Mouse (Mus musculus) liver, embryonic 11.5 days (tissue): ENCODE data around the gene Nt5e. TPM values are rescaled to one million over a fixed set of nuclear protein-coding genes. Genes with fewer than 3 reads are reported as not detected.

ENCODE experiments used
- ATAC-seq: fragments of 200-750 bp; cut with Nextera tagmentation; replicated peaks from 2 replicates; pipeline ENCODE4 v1.8.0; 2017; ENCODE audit warnings: moderate number of reproducible peaks, mild to moderate bottlenecking, moderate TSS enrichment, moderate library complexity; ENCODE audit not compliant: low FRiP score
- DNase-seq: peaks from one replicate; pipeline ENCODE4 v3.0.0-alpha.2; 2017; ENCODE audit warnings: low spot score
- H3K27ac ChIP-seq: fragments of 300-500 bp; sonication (generic); 2 replicates; pipeline ENCODE4 v1.5.1; 2014; ENCODE audit warnings: mild to moderate bottlenecking, low read depth, low read length, control low read depth
- H3K27me3 ChIP-seq: fragments of 300-500 bp; sonication (generic); replicated peaks from 2 replicates; pipeline ENCODE4 v1.6.1; 2014; ENCODE audit warnings: low read length, mixed read lengths; ENCODE audit not compliant: control insufficient read depth, insufficient read depth
- H3K36me3 ChIP-seq: fragments of 300-500 bp; sonication (generic); 2 replicates; pipeline ENCODE4 v1.6.1; 2014; ENCODE audit warnings: mild to moderate bottlenecking, low read length, moderate library complexity, mixed read lengths; ENCODE audit not compliant: control insufficient read depth, insufficient read depth
- H3K4me1 ChIP-seq: fragments of 300-500 bp; sonication (generic); replicated peaks from 2 replicates; pipeline ENCODE4 v1.6.1; 2014; ENCODE audit warnings: low read length, mixed read lengths; ENCODE audit not compliant: control insufficient read depth, insufficient read depth
- H3K4me2 ChIP-seq: fragments of 300-500 bp; sonication (generic); 2 replicates; pipeline ENCODE4 v1.6.1; 2014; ENCODE audit warnings: mild to moderate bottlenecking, control low read depth, moderate library complexity
- H3K4me3 ChIP-seq: fragments of 300-500 bp; sonication (generic); 2 replicates; pipeline ENCODE4 v1.5.1; 2014; ENCODE audit warnings: low read depth, low read length, control low read depth
- H3K9ac ChIP-seq: fragments of 300-500 bp; sonication (generic); 2 replicates; pipeline ENCODE4 v1.6.1; 2014; ENCODE audit warnings: low read depth, low read length, control low read depth
- H3K9me3 ChIP-seq: fragments of 300-500 bp; sonication (generic); 2 replicates; pipeline ENCODE4 v1.6.1; 2016; ENCODE audit warnings: low read length, inconsistent platforms, mixed read lengths; ENCODE audit not compliant: control insufficient read depth
- WGBS: fragments of 180-500 bp; shearing (Covaris S2); extraction: QIAGEN DNeasy Blood & Tissue Kit; methylation state at CpG from one replicate; pipeline ENCODE4 v1.1.7; 2014; 5-methylcytosine and 5-hydroxymethylcytosine counted together
- polyA plus RNA-seq: library from polyadenylated mRNA; unstranded; fragments of >200 nt; fragmentation: Nextera tagmentation; extraction: Ambion mirVana; gene quantifications from 2 replicates; pipeline ENCODE4 v1.2.1, GENCODE M21; 2014

The Nt5e gene
- polyA plus RNA-seq, 1 experiment from 2014 or later, result 6.3 TPM

- 66% methylated on average over 3 of the region's 3 CpGs for WGBS
- Histone ChIP-seq H3K4me3 (no peak overlapping the region), H3K27ac (no peak overlapping the region), H3K36me3 (no peaks in the 10 kb centered on the region), H3K9ac (no peak overlapping the region), H3K9me3 (no peaks in the 10 kb centered on the region), H3K4me2 (no peak overlapping the region), H3K4me1 (no peaks in the 10 kb centered on the region), H3K27me3 (no peaks in the 10 kb centered on the region)
- DNase-seq (no peak), ATAC-seq (no peak)
Measured at GRCm38 (mm10) chr9:88351163-88351562, 24.2 kb downstream of the Nt5e start.

- ATAC-seq (no peak), DNase-seq (no peak)
- WGBS, result 70% methylated on average over 6 of the region's 6 CpGs
- Histone ChIP-seq H3K4me3 (no peak overlapping the region), H3K9me3 (no peaks in the 10 kb centered on the region), H3K4me2 (no peak overlapping the region), H3K9ac (no peak overlapping the region), H3K4me1 (no peaks in the 10 kb centered on the region), H3K27ac (no peak overlapping the region), H3K36me3 (no peaks in the 10 kb centered on the region), H3K27me3 (no peaks in the 10 kb centered on the region)
Measured at GRCm38 (mm10) chr9:88352741-88353140, 25.7 kb downstream of the Nt5e start.

GRCm38 (mm10) chr9:88353459-88353858 lies 26.5 kb downstream of the Nt5e start:
- Histone ChIP-seq H3K4me3 (no peak overlapping the region), H3K36me3 (no peaks in the 10 kb centered on the region), H3K27ac (no peak overlapping the region), H3K4me1 (no peaks in the 10 kb centered on the region), H3K27me3 (no peaks in the 10 kb centered on the region), H3K9me3 (no peaks in the 10 kb centered on the region), H3K4me2 (no peak overlapping the region), H3K9ac (no peak overlapping the region)
- ATAC-seq (no peak), DNase-seq (no peak)
- 80% methylated on average over 7 of the region's 7 CpGs for WGBS

GRCm38 (mm10) chr9:88357173-88357572 lies 30.2 kb downstream of the Nt5e start:
- WGBS, result 57% methylated on average over 3 of the region's 3 CpGs
- H3K27me3 ChIP-seq, result no peaks in the 10 kb centered on the region
- no peaks in the 10 kb centered on the region for H3K9me3 ChIP-seq
- ATAC-seq (no peak), DNase-seq (no peak)
- no peak overlapping the region for H3K27ac ChIP-seq
- no peak overlapping the region for H3K9ac ChIP-seq
- H3K4me2 ChIP-seq, result no peak overlapping the region
- H3K36me3 ChIP-seq, result no peaks in the 10 kb centered on the region
- H3K4me1 ChIP-seq, result no peaks in the 10 kb centered on the region; the same call in 1 of the 2 replicates
- H3K4me3 ChIP-seq, result no peak overlapping the region

- peak; percentile 59; the same call in 1 of the 2 replicates for ATAC-seq
- H3K27me3 ChIP-seq, result no peaks in the 10 kb centered on the region
- H3K36me3 ChIP-seq, result no peaks in the 10 kb centered on the region
- no peak overlapping the region for H3K9ac ChIP-seq
- peaks cover 2% of the 10 kb centered on the region; the same call in 1 of the 2 replicates for H3K4me1 ChIP-seq
- H3K4me2 ChIP-seq, result no peak overlapping the region
- no peaks in the 10 kb centered on the region for H3K9me3 ChIP-seq
- no peak for DNase-seq
- no peak overlapping the region for H3K4me3 ChIP-seq
- WGBS, result 39% methylated on average over 2 of the region's 2 CpGs
- H3K27ac ChIP-seq, result no peak overlapping the region
Measured at GRCm38 (mm10) chr9:88359140-88359539, 32.1 kb downstream of the Nt5e start.

GRCm38 (mm10) chr9:88361211-88361909 lies 34.4 kb downstream of the Nt5e start:
- Histone ChIP-seq H3K36me3 (no peaks in the 10 kb centered on the region), H3K4me2 (no peak overlapping the region), H3K9me3 (no peaks in the 10 kb centered on the region), H3K4me1 (peaks cover 2% of the 10 kb centered on the region; the same call in 1 of the 2 replicates), H3K27ac (no peak overlapping the region), H3K9ac (no peak overlapping the region), H3K4me3 (no peak overlapping the region), H3K27me3 (no peaks in the 10 kb centered on the region)
- ATAC-seq, result no peak
- DNase-seq, result no peak
- 48% methylated on average over 14 of the region's 14 CpGs for WGBS

- WGBS, result 30% methylated on average over 5 of the region's 5 CpGs
- DNase-seq, result no peak
Measured at GRCm38 (mm10) chr9:88362055-88362850, 35.3 kb downstream of the Nt5e start.

GRCm38 (mm10) chr9:88363102-88363501 lies 36.1 kb downstream of the Nt5e start:
- H3K27ac ChIP-seq, result no peak overlapping the region
- 92% methylated on average over 3 of the region's 3 CpGs for WGBS
- DNase-seq, result no peak

More at GRCm38 (mm10) chr9:88362055-88362850, 35.3 kb downstream of the Nt5e start:
- Histone ChIP-seq H3K36me3 (no peaks in the 10 kb centered on the region), H3K4me1 (peaks cover 2% of the 10 kb centered on the region; the same call in 1 of the 2 replicates), H3K9ac (no peak overlapping the region), H3K4me3 (no peak overlapping the region), H3K27me3 (no peaks in the 10 kb centered on the region), H3K4me2 (no peak overlapping the region), H3K27ac (no peak overlapping the region), H3K9me3 (no peaks in the 10 kb centered on the region)
- ATAC-seq, result no peak

More at GRCm38 (mm10) chr9:88363102-88363501, 36.1 kb downstream of the Nt5e start:
- no peak overlapping the region for H3K4me2 ChIP-seq
- peaks cover 2% of the 10 kb centered on the region; the same call in 1 of the 2 replicates for H3K4me1 ChIP-seq
- no peak overlapping the region for H3K4me3 ChIP-seq
- no peak overlapping the region for H3K9ac ChIP-seq
- no peaks in the 10 kb centered on the region for H3K36me3 ChIP-seq
- no peak for ATAC-seq
- H3K9me3 ChIP-seq, result no peaks in the 10 kb centered on the region
- no peaks in the 10 kb centered on the region for H3K27me3 ChIP-seq
